Mouse (Mus musculus) limb, embryonic 14.5 days (tissue): ENCODE measurements around the gene Akt2. TPM values are rescaled to one million over a fixed set of nuclear protein-coding genes. Genes with fewer than 3 reads are reported as not detected.

Experiments
- ATAC-seq: fragments of 200-750 bp; cut with Nextera tagmentation; 2 replicates; pipeline ENCODE4 v1.8.0; 2017; ENCODE audit warnings: low read depth, moderate number of reproducible peaks, moderate TSS enrichment; ENCODE audit not compliant: low FRiP score
- DNase-seq: peaks from one replicate; pipeline ENCODE4 v3.0.0-alpha.2; 2015; ENCODE audit warnings: low spot score
- H3K27ac ChIP-seq: fragments of 300-500 bp; sonication (generic); replicated peaks from 2 replicates; pipeline ENCODE4 v1.5.1; 2014; ENCODE audit warnings: low read depth, mild to moderate bottlenecking, low read length, moderate library complexity, mixed read lengths
- H3K27me3 ChIP-seq: fragments of 300-500 bp; sonication (generic); 2 replicates; pipeline ENCODE4 v1.6.1; 2014; ENCODE audit warnings: low read length, mixed read lengths; ENCODE audit not compliant: control insufficient read depth, insufficient read depth
- H3K36me3 ChIP-seq: fragments of 300-500 bp; sonication (generic); 2 replicates; pipeline ENCODE4 v1.6.1; 2014; ENCODE audit warnings: mild to moderate bottlenecking, low read length, moderate library complexity, mixed read lengths; ENCODE audit not compliant: control insufficient read depth, insufficient read depth
- H3K4me1 ChIP-seq: fragments of 300-500 bp; sonication (generic); 2 replicates; pipeline ENCODE4 v1.6.1; 2014; ENCODE audit warnings: antibody characterized with exemption, low read length, mixed read lengths; ENCODE audit not compliant: control insufficient read depth, insufficient read depth
- H3K4me2 ChIP-seq: fragments of 300-500 bp; sonication (generic); replicated peaks from 2 replicates; pipeline ENCODE4 v1.6.1; 2014; ENCODE audit warnings: low read depth, mild to moderate bottlenecking, low read length, moderate library complexity; ENCODE audit not compliant: severe bottlenecking
- H3K4me3 ChIP-seq: fragments of 300-500 bp; sonication (generic); replicated peaks from 2 replicates; pipeline ENCODE4 v1.5.1; 2014; ENCODE audit warnings: low read length
- H3K9ac ChIP-seq: fragments of 300-500 bp; sonication (generic); 2 replicates; pipeline ENCODE4 v1.6.1; 2014; ENCODE audit warnings: mild to moderate bottlenecking, low read depth, low read length, moderate library complexity; ENCODE audit not compliant: severe bottlenecking
- H3K9me3 ChIP-seq: fragments of 300-500 bp; sonication (generic); 2 replicates; pipeline ENCODE4 v1.6.1; 2016; ENCODE audit warnings: low read length; ENCODE audit not compliant: control insufficient read depth
- POLR2A ChIP-seq: fragments of 200-500 bp; IDR thresholded peaks from 2 replicates; pipeline ENCODE4 v1.8.0; 2012; ENCODE audit warnings: inconsistent platforms, mild to moderate bottlenecking, moderate library complexity, borderline replicate concordance; ENCODE audit not compliant: insufficient read depth, insufficient read length; ENCODE audit errors: extremely low read depth
- WGBS: fragments of 180-500 bp; shearing (Covaris S2); extraction: QIAGEN DNeasy Blood & Tissue Kit; methylation state at CpG from one replicate; pipeline ENCODE4 v1.1.7; 2014; 5-methylcytosine and 5-hydroxymethylcytosine counted together
- polyA plus RNA-seq, 2 experiments: library from polyadenylated mRNA; depleted of rRNA in 1 of 2; stranded (reverse) in 1 of 2; unstranded in 1 of 2; fragments of >200 nt; fragmentation: Nextera tagmentation in 1 of 2; extraction: Ambion mirVana in 1 of 2; gene quantifications; 2 replicates each; pipeline versions ENCODE4 v1.2.1 to v1.2.3; 2012 to 2014

Akt2 gene
- polyA plus RNA-seq, 2 experiments, result 96.6 to 112 TPM

GRCm38 (mm10) chr7:27544675-27545370 is 46.5 kb upstream of the Akt2 start:
- Histone ChIP-seq H3K27ac (no peak overlapping the region), H3K36me3 (peaks cover 8% of the 10 kb centered on the region; the same call in 1 of the 2 replicates), H3K4me3 (no peak overlapping the region), H3K9me3 (no peaks in the 10 kb centered on the region), H3K27me3 (no peaks in the 10 kb centered on the region), H3K9ac (no peak overlapping the region), H3K4me2 (no peak overlapping the region), H3K4me1 (peaks cover 10% of the 10 kb centered on the region; the same call in 1 of the 2 replicates)
- ATAC-seq (no peak), DNase-seq (no peak)
- TF ChIP-seq POLR2A, result no peak
- WGBS, result 85% methylated on average over 12 of the region's 12 CpGs

GRCm38 (mm10) chr7:27549597-27549996 is 41.8 kb upstream of the Akt2 start:
- ATAC-seq (no peak), DNase-seq (no peak)
- H3K9ac ChIP-seq, result no peak overlapping the region
- H3K4me1 ChIP-seq, result peaks cover 4% of the 10 kb centered on the region; the same call in 1 of the 2 replicates
- H3K27me3 ChIP-seq, result no peaks in the 10 kb centered on the region
- H3K4me2 ChIP-seq, result no peak overlapping the region
- TF ChIP-seq POLR2A, result no peak
- H3K9me3 ChIP-seq, result no peaks in the 10 kb centered on the region
- H3K27ac ChIP-seq, result no peak overlapping the region
- H3K4me3 ChIP-seq, result no peak overlapping the region
- no peaks in the 10 kb centered on the region for H3K36me3 ChIP-seq
- WGBS, result 71% methylated on average over 6 of the region's 6 CpGs

GRCm38 (mm10) chr7:27552070-27552469 is 39.3 kb upstream of the Akt2 start:
- 57% methylated on average over 5 of the region's 5 CpGs for WGBS
- Histone ChIP-seq H3K36me3 (peaks cover 13% of the 10 kb centered on the region), H3K4me2 (peak overlapping the region; percentile 52), H3K27ac (no peak overlapping the region), H3K4me3 (peak overlapping the region; percentile 70), H3K27me3 (no peaks in the 10 kb centered on the region), H3K4me1 (peaks cover 4% of the 10 kb centered on the region; the same call in 1 of the 2 replicates), H3K9me3 (no peaks in the 10 kb centered on the region), H3K9ac (peak overlapping the region; percentile 65)
- DNase-seq (no peak), ATAC-seq (no peak)
- no peak for TF ChIP-seq POLR2A

- peak; percentile 66; the same call in 1 of the 2 replicates for TF ChIP-seq POLR2A
- Histone ChIP-seq H3K4me1 (peaks cover 4% of the 10 kb centered on the region; the same call in 1 of the 2 replicates), H3K36me3 (peaks cover 13% of the 10 kb centered on the region), H3K9ac (peak within 1 kb of the TSS; percentile 65), H3K4me2 (peak within 1 kb of the TSS; percentile 52), H3K27me3 (no peaks in the 10 kb centered on the region), H3K9me3 (no peaks in the 10 kb centered on the region), H3K4me3 (peak within 1 kb of the TSS; percentile 70), H3K27ac (no peak within 1 kb of the TSS)
- 0% methylated on average over 37 of the region's 41 CpGs for WGBS
- peak; percentile 100 for ATAC-seq
- peak; percentile 97 for DNase-seq
Measured at GRCm38 (mm10) chr7:27552931-27553513, 38.3 kb upstream of the Akt2 start, which contains the start of the genes Pld3 and 2310022A10Rik. Gene Pld3 (minus strand): TSS chr7:27553218. Gene 2310022A10Rik (plus strand): TSS chr7:27553233.

- ATAC-seq (peak; percentile 80), DNase-seq (peak; percentile 4)
- H3K27ac ChIP-seq, result no peak overlapping the region; the same call in 1 of the 2 replicates
- no peak for TF ChIP-seq POLR2A
- H3K9ac ChIP-seq, result no peak overlapping the region
- H3K4me1 ChIP-seq, result no peaks in the 10 kb centered on the region
- H3K27me3 ChIP-seq, result no peaks in the 10 kb centered on the region
- no peak overlapping the region for H3K4me2 ChIP-seq
- no peak overlapping the region for H3K4me3 ChIP-seq
- peaks cover 78% of the 10 kb centered on the region for H3K36me3 ChIP-seq
- 66% methylated on average over 8 of the region's 8 CpGs for WGBS
- no peaks in the 10 kb centered on the region for H3K9me3 ChIP-seq
Measured at GRCm38 (mm10) chr7:27560291-27560887, 31.0 kb upstream of the Akt2 start.
